Mouse (Mus musculus) megakaryocyte, embryonic 14.5 days (primary cell): ENCODE results near the gene Tuba1c.

Source experiments
- FLI1 ChIP-seq: IDR thresholded peaks from 2 replicates; pipeline ENCODE4 v1.6.1; 2012; ENCODE audit warnings: low read length, inconsistent platforms, mixed read lengths
- GATA1 ChIP-seq: IDR thresholded peaks from 3 replicates; pipeline ENCODE4 v1.6.1; 2012; ENCODE audit warnings: mixed read lengths, low read length, inconsistent platforms, borderline replicate concordance

- TF ChIP-seq GATA1 (no peak), FLI1 (no peak)
These were observed 30.9 kb upstream of the Tuba1c start for GRCm38 (mm10) chr15:98998775-98999157.
